Mouse (Mus musculus): ENCODE measurements around the gene AW549877.

DNA sequence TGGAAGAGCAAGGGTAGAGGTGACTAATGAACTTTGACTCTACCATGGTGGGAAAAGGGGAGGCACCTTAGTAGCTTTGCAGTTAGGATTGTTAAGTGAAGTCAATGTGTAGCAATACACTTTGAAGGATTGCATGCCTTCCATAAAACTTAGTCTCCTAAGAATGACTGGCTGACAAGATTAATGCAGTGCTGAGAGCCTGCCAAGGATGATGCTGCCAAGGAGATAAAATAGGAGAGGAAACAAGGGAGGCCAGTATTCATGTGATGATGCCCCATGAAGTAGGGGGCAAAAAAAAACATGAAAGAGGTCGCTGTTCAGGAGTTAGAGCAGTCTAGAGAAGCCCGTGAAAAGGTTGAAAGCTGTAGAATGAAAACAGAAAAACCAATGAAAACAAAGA is 10.7 kb downstream of the AW549877 start:
- TF ChIP-seq POLR2A (IDR thresholded peaks at IDR 0.05; ENCODE audit: insufficient read depth, low read depth, low read length) (no peak), CTCF (IDR thresholded peaks at IDR 0.05; ENCODE audit: insufficient read depth, low read depth, low read length) (no peak)
